Mouse (Mus musculus): Measurements from ENCODE around the gene Psmd11. TPM values are rescaled to one million over a fixed set of nuclear protein-coding genes. Genes with fewer than 3 reads are reported as not detected.
"Not testable (repeated sequence)": the region's sequence is repeated elsewhere in the genome, so short reads cannot be mapped to it uniquely, and the experiment has no call there.

The Psmd11 gene
- polyA plus RNA-seq, 1 experiment from 2014 or later, result 378 TPM

DNA sequence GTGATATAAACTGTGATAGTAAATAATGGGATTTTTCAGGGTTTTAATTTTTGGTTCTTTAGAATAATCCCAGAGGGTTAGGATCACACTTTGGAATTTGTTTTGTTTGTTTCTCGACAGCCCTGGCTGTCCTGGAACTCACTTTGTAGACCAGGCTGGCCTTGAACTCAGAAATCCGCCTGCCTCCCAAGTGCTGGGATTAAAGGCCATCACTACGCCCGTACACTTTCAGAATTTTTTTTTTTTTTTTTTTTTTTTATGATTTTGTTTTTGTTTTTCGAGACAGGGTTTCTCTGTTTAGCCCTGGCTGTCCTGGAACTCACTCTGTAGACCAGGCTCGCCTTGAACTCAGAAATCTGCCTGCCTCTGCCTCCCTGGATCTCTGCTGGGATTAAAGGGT, 20.5 kb upstream of the Psmd11 start:
- peaks cover 63% of the 10 kb centered on the region for H3K36me3 ChIP-seq (replicated peaks)
- WGBS, result 96% methylated on average over 6 of the region's 6 CpGs
- H3K9me3 ChIP-seq; H3K27ac ChIP-seq; H3K9ac ChIP-seq; ATAC-seq (ENCODE audit: low FRiP score); H3K4me1 ChIP-seq; H3K4me2 ChIP-seq; H3K4me3 ChIP-seq (replicated peaks); H3K27me3 ChIP-seq: not testable (repeated sequence)

DNA sequence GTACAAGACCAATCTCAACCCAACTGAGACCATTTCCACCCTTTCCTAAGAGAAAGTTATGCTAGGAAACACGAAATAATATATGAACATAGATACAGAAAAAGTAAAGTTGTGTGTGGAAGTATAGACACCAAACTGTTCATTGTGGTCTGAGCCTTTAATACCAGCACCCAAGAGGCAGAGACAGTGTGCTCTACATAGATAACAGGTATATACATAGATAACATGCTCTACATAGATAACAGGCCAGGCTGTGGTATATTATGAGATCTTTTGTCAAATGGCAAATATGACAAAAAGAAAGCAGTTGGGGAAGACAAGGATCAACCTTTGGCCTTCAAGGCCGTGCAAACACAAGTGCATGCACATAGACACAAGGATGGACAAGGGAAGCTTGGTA, 18.0 kb upstream of the Psmd11 start:
- Histone ChIP-seq H3K9ac (no peak overlapping the region), H3K9me3 (no peaks in the 10 kb centered on the region), H3K4me2 (no peak overlapping the region), H3K4me3 (replicated peaks) (no peak overlapping the region), H3K27ac (no peak overlapping the region), H3K27me3 (no peaks in the 10 kb centered on the region), H3K36me3 (replicated peaks) (peaks cover 53% of the 10 kb centered on the region), H3K4me1 (no peaks in the 10 kb centered on the region)
- 94% methylated on average over 2 of the region's 2 CpGs for WGBS
- no peak for ATAC-seq (ENCODE audit: low FRiP score)

DNA sequence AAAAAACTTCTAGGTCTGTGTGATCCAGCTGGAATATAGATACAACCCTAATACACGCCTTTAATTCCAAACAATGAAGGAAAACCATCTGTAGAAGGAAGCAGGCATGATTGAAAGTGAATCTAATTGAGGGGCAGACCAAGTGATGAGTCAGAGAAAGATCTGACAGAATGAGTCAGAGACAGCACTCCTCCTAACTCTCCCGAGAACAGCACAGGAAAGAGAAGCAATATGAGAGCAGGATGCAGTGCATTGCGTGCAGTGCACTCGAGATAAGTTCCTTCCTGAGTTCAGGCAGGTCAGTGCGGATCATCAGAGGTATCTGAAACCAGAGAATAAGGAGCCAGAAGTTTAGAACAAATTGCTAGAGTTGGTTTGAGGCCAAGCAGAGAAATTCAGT, 11.3 kb upstream of the Psmd11 start:
- Histone ChIP-seq H3K27ac (no peak overlapping the region), H3K4me1 (no peaks in the 10 kb centered on the region), H3K4me2 (no peak overlapping the region), H3K9ac (no peak overlapping the region), H3K36me3 (replicated peaks) (peaks cover 20% of the 10 kb centered on the region), H3K27me3 (no peaks in the 10 kb centered on the region), H3K9me3 (no peaks in the 10 kb centered on the region), H3K4me3 (replicated peaks) (no peak overlapping the region)
- WGBS, result 90% methylated on average over 5 of the region's 5 CpGs
- no peak for ATAC-seq (ENCODE audit: low FRiP score)

DNA sequence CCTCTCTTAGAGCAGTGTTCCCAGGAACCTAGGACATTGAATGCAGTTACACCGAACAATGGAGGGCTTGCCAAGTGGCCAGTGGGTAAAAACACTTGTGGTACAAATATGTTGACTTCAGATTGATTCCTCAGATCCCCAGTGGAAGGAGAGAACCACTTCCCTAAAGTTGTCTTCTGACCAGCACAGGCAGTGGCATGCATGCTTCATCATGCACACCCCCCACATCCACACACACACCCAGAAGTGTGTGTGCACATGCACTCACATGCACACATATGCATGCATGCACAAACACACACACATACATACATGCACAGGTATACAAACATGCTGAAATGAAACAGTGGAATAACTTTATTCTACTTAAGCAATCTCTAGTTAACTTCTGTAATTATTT, 8.7 kb upstream of the Psmd11 start:
- Histone ChIP-seq H3K27me3 (no peaks in the 10 kb centered on the region), H3K4me3 (replicated peaks) (no peak overlapping the region), H3K9me3 (no peaks in the 10 kb centered on the region), H3K27ac (no peak overlapping the region), H3K4me1 (no peaks in the 10 kb centered on the region), H3K9ac (no peak overlapping the region), H3K4me2 (no peak overlapping the region), H3K36me3 (replicated peaks) (peaks cover 15% of the 10 kb centered on the region)
- 94% methylated on average over 1 of the region's 1 CpGs for WGBS
- ATAC-seq (ENCODE audit: low FRiP score), result no peak

DNA sequence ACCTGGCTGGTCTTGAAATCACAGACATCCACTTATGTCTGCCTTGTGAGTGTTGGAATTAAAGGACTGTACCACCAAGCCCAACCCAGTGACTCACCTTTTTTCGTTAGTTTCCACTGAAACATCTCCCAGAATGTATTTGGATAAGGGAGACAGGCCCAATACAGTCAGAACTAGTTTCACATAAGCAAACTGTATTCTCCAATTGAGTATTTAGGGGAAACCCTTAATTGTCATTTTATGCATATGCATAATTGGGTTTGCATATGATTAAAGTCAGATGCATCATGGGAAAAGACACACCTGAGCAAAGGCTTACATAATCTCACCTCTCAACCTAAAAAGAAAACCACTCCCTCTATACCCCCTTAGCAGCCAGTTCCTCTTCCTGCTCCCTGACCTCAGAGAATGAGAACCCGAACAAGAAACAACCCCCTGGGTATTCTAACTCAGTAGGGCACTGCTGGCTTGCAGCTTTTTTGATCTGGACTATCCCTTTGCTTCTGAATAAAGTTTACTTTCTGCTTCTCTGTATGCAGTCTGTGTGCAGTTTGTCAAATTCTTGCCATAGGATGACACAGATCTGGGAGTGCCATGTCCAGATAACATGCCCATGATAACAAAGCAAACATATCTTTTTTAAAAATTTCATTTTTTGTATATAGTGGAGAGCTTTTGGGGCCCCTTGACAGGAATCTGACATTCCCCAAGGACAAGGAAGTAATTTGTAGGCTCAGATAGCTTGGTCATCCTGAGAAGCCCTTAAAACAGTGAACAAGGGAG, 8.0 kb upstream of the Psmd11 start:
- Histone ChIP-seq H3K4me3 (replicated peaks) (no peak overlapping the region), H3K9ac (no peak overlapping the region), H3K36me3 (replicated peaks) (peaks cover 12% of the 10 kb centered on the region), H3K4me1 (no peaks in the 10 kb centered on the region), H3K9me3 (no peaks in the 10 kb centered on the region), H3K4me2 (no peak overlapping the region), H3K27ac (no peak overlapping the region), H3K27me3 (no peaks in the 10 kb centered on the region)
- no peak for ATAC-seq (ENCODE audit: low FRiP score)
- 75% methylated on average over 2 of the region's 2 CpGs for WGBS

DNA sequence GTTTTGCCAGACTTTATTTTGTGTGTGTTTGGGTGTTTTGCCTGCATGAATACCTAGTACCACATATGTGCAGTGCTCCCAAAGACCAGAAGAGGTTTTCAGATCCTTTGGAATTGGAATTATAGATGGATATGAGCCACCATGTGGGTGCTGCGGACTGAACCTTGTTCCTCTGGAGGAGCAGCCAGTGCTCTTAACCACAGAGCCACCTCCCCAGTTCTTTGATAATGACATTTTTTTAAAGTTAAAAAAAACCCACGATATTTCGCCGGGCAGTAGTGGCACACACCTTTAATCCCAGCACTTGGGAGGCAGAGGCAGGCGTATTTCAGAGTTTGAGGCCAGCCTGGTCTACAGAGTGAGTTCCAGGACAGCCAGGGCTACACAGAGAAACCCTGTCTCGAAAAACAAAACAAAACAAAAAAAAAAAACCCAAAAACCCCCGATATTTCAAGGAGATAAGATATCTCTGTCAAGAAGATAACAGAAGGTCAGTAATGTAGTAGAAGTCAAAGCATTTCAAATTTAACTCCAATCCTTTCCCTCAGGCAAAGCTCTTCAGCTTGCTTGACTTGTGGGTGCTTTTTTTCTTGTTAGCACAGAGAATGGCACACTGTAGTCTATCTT, 6.9 kb upstream of the Psmd11 start:
- ATAC-seq (ENCODE audit: low FRiP score), result no peak
- Histone ChIP-seq H3K27me3 (no peaks in the 10 kb centered on the region), H3K9ac (no peak overlapping the region), H3K36me3 (replicated peaks) (peaks cover 8% of the 10 kb centered on the region), H3K27ac (no peak overlapping the region), H3K4me2 (no peak overlapping the region), H3K4me3 (replicated peaks) (no peak overlapping the region), H3K9me3 (no peaks in the 10 kb centered on the region), H3K4me1 (no peaks in the 10 kb centered on the region)
- 89% methylated on average over 7 of the region's 7 CpGs for WGBS

DNA sequence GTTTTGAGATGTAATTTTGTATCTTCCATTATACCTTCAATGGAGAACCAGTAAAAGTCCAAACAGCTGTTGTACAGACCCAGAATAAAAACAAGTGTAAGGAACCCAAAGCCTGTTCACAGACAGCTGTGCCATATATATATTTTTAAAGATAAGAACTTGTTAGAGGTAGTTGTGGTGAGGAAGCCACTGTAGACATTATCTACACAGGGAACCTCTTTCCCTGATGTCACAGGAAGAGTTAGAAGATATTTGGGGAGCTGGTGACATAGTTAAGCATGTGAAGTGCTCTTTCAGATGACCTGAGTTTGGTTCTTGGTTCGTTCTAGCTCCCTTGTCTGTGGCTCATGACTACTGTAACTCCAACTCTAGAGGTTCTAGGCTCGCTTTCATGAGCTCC, 3.7 kb upstream of the Psmd11 start:
- Histone ChIP-seq H3K27me3 (no peaks in the 10 kb centered on the region), H3K4me1 (peaks cover 7% of the 10 kb centered on the region), H3K4me3 (replicated peaks) (no peak overlapping the region), H3K9ac (no peak overlapping the region), H3K4me2 (no peak overlapping the region), H3K36me3 (replicated peaks) (no peaks in the 10 kb centered on the region), H3K9me3 (no peaks in the 10 kb centered on the region), H3K27ac (no peak overlapping the region)
- ATAC-seq (ENCODE audit: low FRiP score), result no peak
- 86% methylated on average over 2 of the region's 2 CpGs for WGBS

DNA sequence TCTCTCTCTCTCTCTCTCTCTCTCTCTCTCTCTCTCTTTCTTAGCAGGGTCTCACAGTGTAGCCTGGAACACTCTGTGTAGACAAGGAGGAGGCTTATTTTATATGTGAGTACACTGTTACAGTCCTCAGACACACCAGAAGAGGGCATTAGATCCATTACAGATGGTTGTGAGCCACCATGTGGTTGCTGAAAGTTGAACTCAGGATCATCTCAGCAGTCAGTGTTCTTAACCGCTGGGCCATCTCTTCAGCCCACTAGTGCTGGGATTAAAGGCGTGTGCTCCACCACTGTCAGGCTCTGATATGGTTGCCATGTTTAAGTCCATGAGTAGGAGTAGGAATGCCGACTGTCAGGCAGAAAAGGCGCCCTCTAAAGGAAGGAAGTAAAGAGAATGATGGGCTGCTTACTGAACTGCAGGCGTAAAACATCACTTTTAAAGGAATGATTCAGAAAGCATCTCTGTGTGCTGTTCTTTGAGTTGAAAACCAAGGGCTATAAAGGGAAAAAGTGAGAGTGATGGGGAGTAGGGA, 3.1 kb upstream of the Psmd11 start:
- no peak for ATAC-seq (ENCODE audit: low FRiP score)
- Histone ChIP-seq H3K9me3 (no peaks in the 10 kb centered on the region), H3K4me3 (replicated peaks) (no peak overlapping the region), H3K4me2 (no peak overlapping the region), H3K9ac (no peak overlapping the region), H3K36me3 (replicated peaks) (no peaks in the 10 kb centered on the region), H3K4me1 (peaks cover 10% of the 10 kb centered on the region), H3K27ac (no peak overlapping the region), H3K27me3 (no peaks in the 10 kb centered on the region)
- WGBS, result 69% methylated on average over 5 of the region's 5 CpGs

DNA sequence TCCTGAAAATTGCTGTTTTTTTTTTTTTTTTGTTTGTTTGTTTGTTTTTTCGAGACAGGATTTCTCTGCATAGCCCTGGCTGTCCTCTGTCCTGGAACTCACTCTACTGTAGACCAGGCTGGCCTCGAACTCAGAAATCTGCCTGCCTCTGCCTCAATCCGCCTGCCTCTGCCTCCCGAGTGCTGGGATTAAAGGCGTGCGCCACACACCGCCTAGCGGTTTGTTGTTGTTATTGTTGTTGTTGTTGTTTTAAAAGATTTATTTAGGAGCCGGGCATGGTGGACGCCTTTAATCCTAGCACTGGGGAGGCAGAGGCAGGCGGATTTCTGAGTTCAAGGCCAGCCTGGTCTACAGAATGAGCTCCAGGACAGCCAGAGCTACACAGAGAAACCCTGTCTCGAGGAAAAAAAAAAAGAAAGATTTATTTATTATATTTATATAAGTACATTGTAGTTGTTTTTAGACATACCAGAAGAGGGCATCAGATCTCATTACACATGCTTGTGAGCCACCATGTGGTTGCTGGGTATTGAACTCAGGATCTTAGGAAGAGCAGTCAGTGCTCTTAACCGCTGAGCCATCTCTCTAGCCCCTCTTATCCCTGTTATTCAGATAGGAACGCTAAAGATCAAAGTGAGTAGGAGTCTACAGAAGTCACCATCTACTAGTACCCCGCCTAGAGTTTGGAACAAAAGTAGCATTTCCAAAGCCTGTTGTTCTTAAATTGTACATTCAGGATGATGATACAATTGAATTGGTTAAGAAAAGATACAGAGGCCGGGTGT, 2.2 kb upstream of the Psmd11 start:
- H3K27me3 ChIP-seq, result not testable (repeated sequence)

DNA sequence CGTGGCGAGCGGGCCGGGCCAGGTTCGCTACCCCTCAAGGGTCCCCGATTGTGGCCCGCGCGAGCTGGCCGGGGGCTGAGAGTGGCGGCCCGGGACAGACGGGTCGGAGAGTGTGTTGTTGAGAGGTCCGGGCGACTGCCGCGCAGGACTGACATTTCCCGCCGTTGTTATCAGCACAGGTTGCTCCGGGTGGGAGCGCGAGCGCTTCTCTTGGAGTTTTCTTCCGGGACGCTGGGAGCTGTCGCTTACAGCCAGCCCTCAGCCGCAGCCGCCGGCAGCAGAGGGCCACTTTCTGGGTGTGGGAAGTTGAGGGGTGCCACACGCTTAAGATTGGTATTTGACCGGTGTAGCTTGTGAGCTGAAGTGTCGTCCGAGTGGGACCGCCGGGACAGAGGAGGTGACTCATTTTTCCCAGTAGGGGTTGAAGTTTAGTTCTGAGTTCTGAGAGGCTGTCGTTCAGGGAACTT, 627 bp downstream of the Psmd11 start:
- peaks cover 22% of the 10 kb centered on the region for H3K36me3 ChIP-seq (replicated peaks)
- no peaks in the 10 kb centered on the region for H3K27me3 ChIP-seq
- peak overlapping the region; percentile 87 for H3K4me2 ChIP-seq
- H3K9ac ChIP-seq, result peak overlapping the region; percentile 98
- under 1% methylated on average over 37 of the region's 37 CpGs for WGBS
- H3K4me3 ChIP-seq (replicated peaks), result peak overlapping the region; percentile 100
- peak; percentile 71 for ATAC-seq (ENCODE audit: low FRiP score)
- H3K4me1 ChIP-seq, result peaks cover 10% of the 10 kb centered on the region
- H3K27ac ChIP-seq, result peak overlapping the region; percentile 89
- H3K9me3 ChIP-seq, result no peaks in the 10 kb centered on the region

More for the DNA sequence above, 2.2 kb upstream of the Psmd11 start:
- not testable (repeated sequence) for H3K4me2 ChIP-seq; H3K9me3 ChIP-seq; H3K4me3 ChIP-seq (replicated peaks); ATAC-seq (ENCODE audit: low FRiP score); H3K27ac ChIP-seq; H3K36me3 ChIP-seq (replicated peaks); H3K9ac ChIP-seq
- H3K4me1 ChIP-seq, result peaks cover 10% of the 10 kb centered on the region
- WGBS, result 83% methylated on average over 16 of the region's 16 CpGs

DNA sequence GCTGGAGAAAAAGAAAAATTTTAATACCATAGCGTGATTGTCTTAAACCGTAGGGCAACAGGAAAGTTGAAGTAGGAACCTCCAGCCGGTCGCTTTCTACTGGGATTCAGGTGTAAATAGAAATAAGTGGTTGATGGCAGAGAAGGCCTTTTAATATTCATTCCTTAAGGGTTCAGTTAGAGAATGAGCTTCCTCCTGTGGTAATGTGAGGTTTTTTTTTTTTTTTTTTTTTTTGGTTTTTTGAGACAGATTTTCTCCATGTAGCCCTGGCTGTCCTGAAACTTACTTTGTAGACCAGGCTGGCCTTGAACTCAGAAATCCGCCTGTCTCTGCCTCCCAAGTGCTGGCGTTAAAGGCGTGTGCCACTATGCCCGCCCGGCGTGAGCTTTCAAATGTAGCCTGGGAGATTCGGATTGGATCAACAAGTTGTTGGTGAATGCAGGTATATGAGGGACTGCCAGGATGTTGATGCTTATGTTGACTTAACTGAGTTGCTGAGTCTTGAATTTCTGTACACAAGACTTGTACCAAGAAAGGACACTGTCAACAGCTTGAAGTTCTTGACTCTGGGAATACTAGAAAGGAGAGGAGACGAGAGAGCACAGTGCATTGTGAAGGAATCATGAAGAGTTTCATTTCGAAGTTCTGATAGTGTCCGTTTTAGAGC, 1.2 kb downstream of the Psmd11 start:
- Histone ChIP-seq H3K27ac (no peak overlapping the region), H3K27me3 (no peaks in the 10 kb centered on the region), H3K4me3 (replicated peaks) (peak overlapping the region; percentile 100), H3K9ac (peak overlapping the region; percentile 98), H3K36me3 (replicated peaks) (peaks cover 25% of the 10 kb centered on the region), H3K4me2 (peak overlapping the region; percentile 87), H3K4me1 (peaks cover 10% of the 10 kb centered on the region), H3K9me3 (no peaks in the 10 kb centered on the region)
- no peak for ATAC-seq (ENCODE audit: low FRiP score)
- 64% methylated on average over 14 of the region's 14 CpGs for WGBS
